Mouse (Mus musculus) CH12.LX (cell line): ENCODE data around the gene Atp23. TPM values are rescaled to one million over a fixed set of nuclear protein-coding genes. Genes with fewer than 3 reads are reported as not detected.
"Not testable (repeated sequence)": the region's sequence is repeated elsewhere in the genome, so short reads cannot be mapped to it uniquely, and the experiment has no call there.

Source experiments
- DNase-seq: peaks from one replicate; pipeline ENCODE4 v3.0.0-alpha.2; 2013; ENCODE audit errors: extremely low read depth
- H3K27ac ChIP-seq: 2 replicates; pipeline ENCODE4 v1.5.1; 2012; ENCODE audit warnings: low read depth, mild to moderate bottlenecking, control low read depth, moderate library complexity; ENCODE audit not compliant: insufficient read depth
- H3K27me3 ChIP-seq: replicated peaks from 2 replicates; pipeline ENCODE3; 2012; ENCODE audit warnings: inconsistent platforms
- H3K36me3 ChIP-seq, 2 experiments: replicated peaks in 1 of 2; 2 replicates each; pipeline versions ENCODE3 to v1.6.1; 2012; ENCODE audit warnings: inconsistent platforms in 1 of 2, low read length in 1 of 2, mild to moderate bottlenecking in 1 of 2, mixed read lengths in 1 of 2, moderate library complexity in 1 of 2; ENCODE audit not compliant: control insufficient read depth in 1 of 2, insufficient read depth in 1 of 2
- H3K4me1 ChIP-seq, 2 experiments: 2 replicates each; pipeline ENCODE4 v1.6.1; 2012; ENCODE audit warnings: inconsistent platforms in 1 of 2, moderate library complexity in 1 of 2; ENCODE audit not compliant: insufficient read depth in 2 of 2, control insufficient read depth in 1 of 2
- H3K4me2 ChIP-seq: 2 replicates; pipeline ENCODE4 v1.6.1; 2012; ENCODE audit warnings: low read depth, mild to moderate bottlenecking, control low read depth; ENCODE audit not compliant: poor library complexity, insufficient read depth, severe bottlenecking
- H3K4me3 ChIP-seq, 3 experiments: fragments of 150-350 bp in 1 of 3; sonication (generic) in 1 of 3; replicated peaks in 1 of 3; 2 replicates each; pipeline versions ENCODE3 to v1.5.1; 2011 to 2012; ENCODE audit warnings: low read depth in 2 of 3, low read length in 2 of 3, mild to moderate bottlenecking in 2 of 3, moderate library complexity in 2 of 3, control low read depth in 1 of 3, improper control_type of control experiment in 1 of 3, inconsistent platforms in 1 of 3, mixed read lengths in 1 of 3; ENCODE audit not compliant: poor library complexity in 1 of 3
- H3K79me2 ChIP-seq: replicated peaks from 2 replicates; pipeline ENCODE4 v1.6.1; 2012; ENCODE audit warnings: mild to moderate bottlenecking, moderate library complexity; ENCODE audit not compliant: control insufficient read depth, poor library complexity, insufficient read depth, severe bottlenecking; ENCODE audit errors: extremely low read depth
- H3K9ac ChIP-seq: 2 replicates; pipeline ENCODE4 v1.6.1; 2012; ENCODE audit warnings: low read depth, mild to moderate bottlenecking, control low read depth, moderate library complexity; ENCODE audit not compliant: insufficient read depth
- H3K9me3 ChIP-seq: replicated peaks from 2 replicates; pipeline ENCODE3; 2012; ENCODE audit warnings: low read length, inconsistent platforms, mixed read lengths
- CHD1 ChIP-seq: IDR thresholded peaks from 2 replicates; pipeline ENCODE4 v1.6.1; 2012; ENCODE audit warnings: low read depth, low read length, improper control_type of control experiment, inconsistent platforms
- CTCF ChIP-seq, 2 experiments: IDR thresholded peaks in 1 of 2; conservative IDR thresholded peaks in 1 of 2; 2 replicates each; pipeline ENCODE4 v1.5.1; 2011 to 2012; ENCODE audit warnings: low read depth in 2 of 2, low read length in 2 of 2, improper control_type of control experiment in 1 of 2, inconsistent platforms in 1 of 2, mild to moderate bottlenecking in 1 of 2, moderate library complexity in 1 of 2
- EP300 ChIP-seq: IDR thresholded peaks from 2 replicates; pipeline ENCODE4 v1.6.1; 2011; ENCODE audit warnings: low read length, improper control_type of control experiment
- ETS1 ChIP-seq: conservative IDR thresholded peaks from 2 replicates; pipeline ENCODE4 v1.6.1; 2012; ENCODE audit warnings: low read depth, mild to moderate bottlenecking, inconsistent platforms, low read length, improper control_type of control experiment, moderate library complexity
- HCFC1 ChIP-seq: IDR thresholded peaks from 2 replicates; pipeline ENCODE4 v1.6.1; 2012; ENCODE audit warnings: low read depth, mild to moderate bottlenecking, inconsistent platforms, low read length, improper control_type of control experiment
- IRF4 ChIP-seq: IDR thresholded peaks from 2 replicates; pipeline ENCODE4 v1.6.1; 2014; ENCODE audit warnings: low read depth, mild to moderate bottlenecking, inconsistent platforms, low read length, improper control_type of control experiment
- JUN ChIP-seq: IDR thresholded peaks from 2 replicates; pipeline ENCODE4 v1.6.1; 2011; ENCODE audit warnings: low read depth, mild to moderate bottlenecking, low read length, improper control_type of control experiment, moderate library complexity; ENCODE audit not compliant: insufficient read depth
- KAT2A ChIP-seq: IDR thresholded peaks from 2 replicates; pipeline ENCODE4 v1.6.1; 2012; ENCODE audit warnings: low read length, improper control_type of control experiment, inconsistent platforms; ENCODE audit not compliant: insufficient replicate concordance
- MAFK ChIP-seq: IDR thresholded peaks from 2 replicates; pipeline ENCODE4 v1.6.1; 2011; ENCODE audit warnings: low read length, improper control_type of control experiment; ENCODE audit not compliant: insufficient replicate concordance
- MEF2A ChIP-seq: IDR thresholded peaks from 2 replicates; pipeline ENCODE4 v1.6.1; 2014; ENCODE audit warnings: low read depth, mild to moderate bottlenecking, inconsistent platforms, low read length, improper control_type of control experiment, borderline replicate concordance
- MYC ChIP-seq: IDR thresholded peaks from 2 replicates; pipeline ENCODE4 v1.6.1; 2011; ENCODE audit warnings: low read depth, mild to moderate bottlenecking, improper control_type of control experiment, low read length
- POLR2A ChIP-seq: IDR thresholded peaks from 2 replicates; pipeline ENCODE4 v1.6.1; 2011; ENCODE audit warnings: low read depth, mild to moderate bottlenecking, improper control_type of control experiment, low read length
- RAD21 ChIP-seq: IDR thresholded peaks from 2 replicates; pipeline ENCODE4 v1.6.1; 2011; ENCODE audit warnings: low read depth, mild to moderate bottlenecking, low read length, improper control_type of control experiment, moderate library complexity
- RCOR1 ChIP-seq: conservative IDR thresholded peaks from 2 replicates; pipeline ENCODE4 v1.6.1; 2012; ENCODE audit warnings: low read depth, mild to moderate bottlenecking, inconsistent platforms, low read length, improper control_type of control experiment
- SMC3 ChIP-seq: IDR thresholded peaks from 2 replicates; pipeline ENCODE4 v1.6.1; 2011; ENCODE audit warnings: low read depth, low read length, improper control_type of control experiment
- TBP ChIP-seq: conservative IDR thresholded peaks from 2 replicates; pipeline ENCODE4 v1.6.1; 2011; ENCODE audit warnings: low read depth, low read length, improper control_type of control experiment
- UBTF ChIP-seq: IDR thresholded peaks from 2 replicates; pipeline ENCODE4 v1.6.1; 2012; ENCODE audit warnings: low read depth, mild to moderate bottlenecking, inconsistent platforms, low read length, improper control_type of control experiment, moderate library complexity
- USF1 ChIP-seq: IDR thresholded peaks from 2 replicates; pipeline ENCODE4 v1.6.1; 2014; ENCODE audit warnings: low read depth, mild to moderate bottlenecking, inconsistent platforms, low read length, improper control_type of control experiment
- USF2 ChIP-seq: conservative IDR thresholded peaks from 2 replicates; pipeline ENCODE4 v1.6.1; 2011; ENCODE audit warnings: low read depth, low read length, improper control_type of control experiment
- ZC3H11A ChIP-seq: IDR thresholded peaks from 2 replicates; pipeline ENCODE4 v1.6.1; 2012; ENCODE audit warnings: low read depth, mild to moderate bottlenecking, inconsistent platforms, low read length, improper control_type of control experiment
- dilution Hi-C: fragments of 300-500 bp; cut with MboI; formaldehyde crosslinking; loops from 2 replicates; pipeline ENCODE4 v1.14.3; 2020; ENCODE audit warnings: low sequenced_read_pairs; ENCODE audit not compliant: extremely low pct_unique_long_range_greater_than_20kb, extremely low pct_ligation_motif_present
- in situ Hi-C: fragments of 300-500 bp; cut with MboI; formaldehyde crosslinking; loops from 3 replicates; pipeline ENCODE4 v1.14.3; 2019; ENCODE audit warnings: low sequenced_read_pairs, low pct_ligation_motif_present, low pct_unique_long_range_greater_than_20kb, mixed read lengths
- polyA plus RNA-seq: library from polyadenylated mRNA; unstranded; fragments of >175 nt; gene quantifications from 2 replicates; pipeline ENCODE4 v1.2.1, GENCODE M21; 2012; ENCODE audit warnings: low read depth; ENCODE audit not compliant: insufficient read length
- total RNA-seq, 2 experiments: library from RNA; depleted of rRNA; stranded (reverse); fragments of 300-350 nt in 1 of 2; fragments of >200 nt in 1 of 2; gene quantifications; 2 replicates each; pipeline ENCODE4 v1.2.3; 2012 to 2014

Atp23 gene
- total and polyA plus RNA-seq, 3 experiments, result 16.7 to 18.9 (median 17.2) TPM

- dilution Hi-C loops, result no loop called here
Observed at GRCm38 (mm10) chr10:126827941-126828593, 73.1 kb downstream of the Atp23 start.

GRCm38 (mm10) chr10:126826982-126827381 lies 74.2 kb downstream of the Atp23 start:
- Histone ChIP-seq H3K9me3 (peaks cover 3% of the 10 kb centered on the region), H3K4me1 (no peaks in the 10 kb centered on the region), H3K4me2 (no peak overlapping the region)
- TF ChIP-seq TBP (no peak), JUN (no peak), ETS1 (no peak), CTCF (conservative IDR thresholded peaks at IDR 0.05 in 1 of 2, IDR thresholded peaks at IDR 0.05 in 1 of 2; ENCODE audit: low read depth in 2 of 2, low read length in 2 of 2) (no peak), USF2 (no peak), KAT2A (no peak), RAD21 (no peak), MYC (no peak), MAFK (no peak), RCOR1 (no peak), SMC3 (no peak), HCFC1 (no peak), CHD1 (no peak), POLR2A (no peak), EP300 (no peak), USF1 (no peak), MEF2A (no peak), IRF4 (no peak), ZC3H11A (no peak)
- TF ChIP-seq, all 38 proteins: peak for 0
- in situ Hi-C loops (no loop called here), dilution Hi-C loops (no loop called here)
- H3K4me3 ChIP-seq, result no peak overlapping the region
- H3K27ac ChIP-seq, result no peak overlapping the region
- no peaks in the 10 kb centered on the region for H3K27me3 ChIP-seq
- no peaks in the 10 kb centered on the region for H3K79me2 ChIP-seq
- H3K36me3 ChIP-seq, result no peaks in the 10 kb centered on the region
- DNase-seq, result no peak
- no peak overlapping the region for H3K9ac ChIP-seq

More at GRCm38 (mm10) chr10:126827941-126828593, 73.1 kb downstream of the Atp23 start:
- Histone ChIP-seq H3K4me3 (no peak overlapping the region), H3K4me1 (no peaks in the 10 kb centered on the region), H3K9ac (no peak overlapping the region), H3K79me2 (no peaks in the 10 kb centered on the region), H3K27me3 (no peaks in the 10 kb centered on the region), H3K27ac (no peak overlapping the region), H3K36me3 (no peaks in the 10 kb centered on the region), H3K9me3 (peaks cover 3% of the 10 kb centered on the region), H3K4me2 (no peak overlapping the region)
- in situ Hi-C loops, result no loop called here
- TF ChIP-seq TBP, result no peak
- no peak for TF ChIP-seq MAFK
- TF ChIP-seq UBTF, result no peak
- DNase-seq, result no peak

DNA sequence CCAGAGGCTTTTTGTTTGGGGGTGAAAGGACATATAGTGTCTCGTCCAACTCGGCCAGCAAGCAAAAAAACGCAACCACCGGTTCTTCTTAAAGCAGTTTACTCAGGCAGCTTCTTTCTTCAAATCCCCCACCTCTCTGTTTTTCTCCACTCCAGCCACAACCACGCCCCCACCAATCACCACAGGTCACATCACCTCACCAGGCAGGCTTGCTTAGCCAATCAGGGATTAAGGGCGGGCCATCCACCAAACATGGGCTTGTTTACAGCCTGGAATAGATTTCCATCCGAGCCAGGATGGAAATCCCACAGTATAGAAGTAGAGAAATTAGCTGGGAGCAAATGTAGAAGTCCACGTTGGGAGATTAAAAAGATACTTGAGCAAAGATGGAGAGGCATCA lies 74.9 kb downstream of the Atp23 start:
- H3K27ac ChIP-seq, H3K79me2 ChIP-seq, H3K9ac ChIP-seq, dilution Hi-C loops, in situ Hi-C loops, H3K9me3 ChIP-seq, DNase-seq, H3K4me1 ChIP-seq, H3K4me2 ChIP-seq, H3K4me3 ChIP-seq, H3K27me3 ChIP-seq, H3K36me3 ChIP-seq: not testable (repeated sequence)
